Mouse (Mus musculus) heart, adult 2 months (tissue): ENCODE results near the gene Rgl1.
A peak's percentile ranks its signal among the peaks of the same experiment; 100 is the strongest.

Experiments used
- CTCF ChIP-seq: fragments of 200-600 bp; IDR thresholded peaks from 2 replicates; pipeline ENCODE4 v1.8.1; 2022; ENCODE audit warnings: antibody characterized with exemption, mild to moderate bottlenecking, moderate library complexity
- POLR2A ChIP-seq: fragments of 200-500 bp; IDR thresholded peaks from 2 replicates; pipeline ENCODE4 v1.6.1; 2011; ENCODE audit warnings: mild to moderate bottlenecking, low read depth, low read length, control low read depth; ENCODE audit not compliant: insufficient read depth

- TF ChIP-seq POLR2A, result no peak
- peak; percentile 49 for TF ChIP-seq CTCF
These were observed 49.1 kb upstream of the Rgl1 start for GRCm38 (mm10) chr1:152815265-152815701.
